Mouse (Mus musculus): ENCODE results near the gene Rbl2.

DNA sequence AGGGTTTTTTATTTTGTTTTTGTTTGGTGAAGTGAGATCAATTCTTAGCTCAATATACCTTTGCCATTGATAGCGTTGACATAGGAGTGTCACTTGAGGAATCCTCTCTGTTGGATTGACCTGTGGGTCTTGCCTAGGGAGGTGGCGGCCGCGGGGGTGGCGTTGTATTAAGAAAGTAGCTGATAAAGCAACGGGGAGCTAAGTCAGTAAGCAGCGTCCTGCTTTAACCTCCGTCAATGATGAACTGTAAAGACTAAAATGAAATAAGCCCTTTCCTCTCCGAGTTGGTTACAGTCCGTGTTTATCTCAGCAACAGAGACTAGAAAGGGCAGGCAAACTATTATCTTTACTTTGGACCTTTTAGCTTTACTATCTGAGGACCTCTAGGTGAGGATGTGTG lies 450 bp upstream of the Rbl2 start:
- no peak for TF ChIP-seq CTCF (IDR thresholded peaks at IDR 0.05; ENCODE audit: low read depth, low read length)
- TF ChIP-seq POLR2A (IDR thresholded peaks at IDR 0.05; ENCODE audit: borderline replicate concordance, low read depth, low read length) = no peak
